ENCODE assay signal across 9 mouse cellular contexts in the genomic region with DNA sequence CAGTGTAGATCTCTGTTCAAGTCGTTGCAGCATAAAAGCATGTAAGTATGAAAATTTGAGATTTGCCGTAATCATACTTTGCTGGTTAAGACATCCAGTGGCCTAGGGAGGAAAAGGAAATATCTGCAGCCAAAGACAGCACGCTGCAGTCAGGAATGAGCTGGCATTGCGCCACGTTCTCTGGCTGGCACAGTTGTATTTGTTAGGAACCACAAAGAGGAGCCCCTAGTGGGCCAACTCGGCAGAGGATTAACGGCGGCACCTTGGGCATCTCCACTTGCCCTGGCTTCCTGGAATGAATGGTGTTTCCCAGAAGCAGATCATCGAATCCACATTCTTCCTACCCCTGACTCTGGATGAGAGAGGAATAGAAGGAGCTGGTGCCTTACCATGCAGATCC. TPM values are rescaled to one million over a fixed set of nuclear protein-coding genes. Genes with fewer than 3 reads are reported as not detected.
DNase-seq lines count a peak whose midpoint lies in the region; ATAC-seq lines count a peak whose summit lies in the region.
"Had no signal": no experiment of that assay in that cellular context is flagged by ENCODE, and none has a peak within 500 bp of the region (broad histone marks: within the 10 kb centered on the region; RNA-seq: fewer than 3 reads in every experiment).

No protein-coding gene starts in this region.

- peak; percentile 40; the same call in 1 of the 2 replicates for ATAC-seq in hindbrain, embryonic 14.5 days (ENCODE audit: low FRiP score)
- no peak for ATAC-seq in hindbrain, embryonic 11.5 days (ENCODE audit: low FRiP score)
- ATAC-seq in CD4-positive, CD25-positive, alpha-beta regulatory T cell, adult 4 months = no peak

- DNase-seq in hindbrain, embryonic 14.5 days (ENCODE audit: low spot score) = peak; percentile 67
- DNase-seq in hindbrain, embryonic 11.5 days (ENCODE audit: low spot score) = no peak
- DNase-seq in urinary bladder, postnatal 14 days (ENCODE audit: low spot score) = peak; percentile 44
- no peak for DNase-seq in urinary bladder, adult 18-20 months (ENCODE audit: low spot score in 2 of 2)
- peak; percentile 50 for DNase-seq in gastrocnemius, postnatal 14 days
- DNase-seq in kidney, postnatal 25 days = peak; percentile 72 to 73
- peak; percentile 26 to 37 for DNase-seq in right cerebral cortex, adult 2 months (ENCODE audit: low spot score in 2 of 2)

- no peak overlapping the region for H3K4me2 ChIP-seq in hindbrain, embryonic 14.5 days (replicated peaks)
- H3K4me2 ChIP-seq in hindbrain, embryonic 11.5 days (replicated peaks; ENCODE audit: low read depth, low read length) = no peak overlapping the region
- H3K4me2 ChIP-seq: neural tube, embryonic 13.5 days had no signal

- no peaks in the 10 kb centered on the region for H3K27me3 ChIP-seq in hindbrain, embryonic 14.5 days (ENCODE audit: control insufficient read depth, insufficient read depth, low read length)
- no peaks in the 10 kb centered on the region for H3K27me3 ChIP-seq in hindbrain, embryonic 11.5 days (ENCODE audit: control insufficient read depth, insufficient read depth, low read length)
- H3K27me3 ChIP-seq: neural tube, embryonic 13.5 days had no signal

- H3K4me1 ChIP-seq in hindbrain, embryonic 14.5 days (replicated peaks; ENCODE audit: control insufficient read depth, insufficient read depth, low read length) = no peaks in the 10 kb centered on the region
- H3K4me1 ChIP-seq in hindbrain, embryonic 11.5 days (replicated peaks; ENCODE audit: control insufficient read depth, insufficient read depth, low read length) = no peaks in the 10 kb centered on the region

- intact Hi-C loops in gastrocnemius, postnatal 14 days (cut with DNase I; ENCODE audit: low total_unique reads) = no loop called here

- no peak overlapping the region for H3K9ac ChIP-seq in hindbrain, embryonic 14.5 days
- H3K9ac ChIP-seq in hindbrain, embryonic 11.5 days (ENCODE audit: low read depth, low read length) = no peak overlapping the region
- H3K9ac ChIP-seq: neural tube, embryonic 13.5 days had no signal

- no peaks in the 10 kb centered on the region for H3K36me3 ChIP-seq in hindbrain, embryonic 14.5 days (replicated peaks; ENCODE audit: control insufficient read depth, insufficient read depth)
- H3K36me3 ChIP-seq in hindbrain, embryonic 11.5 days (ENCODE audit: control insufficient read depth, insufficient read depth, low read length) = no peaks in the 10 kb centered on the region
- H3K36me3 ChIP-seq: neural tube, embryonic 13.5 days had no signal

- WGBS in hindbrain, embryonic 14.5 days = 64% methylated on average over 9 of the region's 9 CpGs
- 81% methylated on average over 9 of the region's 9 CpGs for WGBS in hindbrain, embryonic 11.5 days

- H3K27ac ChIP-seq in hindbrain, embryonic 14.5 days = no peak overlapping the region
- H3K27ac ChIP-seq in hindbrain, embryonic 11.5 days (ENCODE audit: low read depth, low read length) = no peak overlapping the region
- H3K27ac ChIP-seq: neural tube, embryonic 13.5 days had no signal

- no peaks in the 10 kb centered on the region for H3K9me3 ChIP-seq in hindbrain, embryonic 14.5 days (ENCODE audit: control insufficient read depth, low read length)
- H3K9me3 ChIP-seq in hindbrain, embryonic 11.5 days (ENCODE audit: control insufficient read depth, low read length) = no peaks in the 10 kb centered on the region
- H3K9me3 ChIP-seq: neural tube, embryonic 13.5 days had no signal

- H3K4me3 ChIP-seq in hindbrain, embryonic 14.5 days (replicated peaks; ENCODE audit: low read length) = no peak overlapping the region
- no peak overlapping the region for H3K4me3 ChIP-seq in hindbrain, embryonic 11.5 days (ENCODE audit: low read depth, low read length)
- H3K4me3 ChIP-seq: neural tube, embryonic 13.5 days had no signal

RNA-seq across cellular contexts. Expression of a gene that starts 14.4 kb away (rescaled TPM):
- polyA plus RNA-seq in hindbrain, embryonic 14.5 days (2014; fragmentation: Nextera tagmentation; extraction: Ambion mirVana) = 7.6 and 7.7 TPM in 2 replicates
- 3.0 and 4.2 TPM in 2 replicates for polyA plus RNA-seq in hindbrain, embryonic 11.5 days (2014; fragmentation: Nextera tagmentation; extraction: Ambion mirVana)
- total RNA-seq in gastrocnemius, postnatal 14 days (2021) = 1 to 10 TPM; 3.5 to 4.0 TPM
- not detected for polyA plus RNA-seq in CD4-positive, CD25-positive, alpha-beta regulatory T cell, adult 4 months (2017; shearing (Covaris generic))

Comparison
In these comparisons a context has a peak if more than half of its experiments do, and no peak if none do; other contexts are left out.
1. DNase-seq: peak in hindbrain, embryonic 14.5 days (single experiment), urinary bladder, postnatal 14 days (single experiment), gastrocnemius, postnatal 14 days (single experiment), kidney, postnatal 25 days (2 of 2) and right cerebral cortex, adult 2 months (2 of 2); none in hindbrain, embryonic 11.5 days (single experiment) and urinary bladder, adult 18-20 months (0 of 2).